Comparison of ENCODE assay signal across 13 mouse cellular contexts in the genomic region with DNA sequence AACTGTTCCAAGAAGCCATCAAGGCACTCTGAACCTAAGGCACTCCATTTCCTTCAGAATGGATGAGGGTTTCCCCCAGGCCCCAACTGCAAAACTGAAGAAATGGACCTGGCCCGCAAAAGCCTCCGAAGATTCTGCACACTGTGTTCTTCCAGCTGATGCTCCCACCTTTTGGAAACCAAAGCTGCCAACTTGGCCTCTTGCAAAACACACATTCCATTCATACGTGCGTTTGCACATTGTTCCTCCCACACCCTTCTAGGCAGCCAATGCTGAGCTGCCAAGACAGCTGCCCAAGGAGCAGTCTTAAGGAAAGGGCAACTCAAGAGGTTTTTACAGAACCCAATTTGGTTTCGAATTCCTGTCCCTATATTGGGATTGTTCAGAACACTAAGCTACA. TPM values are rescaled to one million over a fixed set of nuclear protein-coding genes. Genes with fewer than 3 reads are reported as not detected.
DNase-seq lines count a peak whose midpoint lies in the region; ATAC-seq lines count a peak whose summit lies in the region.
"Had no signal": no experiment of that assay in that cellular context is flagged by ENCODE, and none has a peak within 500 bp of the region (broad histone marks: within the 10 kb centered on the region; RNA-seq: fewer than 3 reads in every experiment).

No protein-coding gene starts in this region.

- no peaks in the 10 kb centered on the region for H3K4me1 ChIP-seq in intestine, embryonic 15.5 days (replicated peaks)
- H3K4me1 ChIP-seq: forebrain, embryonic 15.5 days; neural tube, embryonic 12.5 days had no signal

- ATAC-seq in intestine, embryonic 15.5 days = no peak
- ATAC-seq: forebrain, embryonic 15.5 days had no signal

- no peaks in the 10 kb centered on the region for H3K36me3 ChIP-seq in intestine, embryonic 15.5 days

- H3K27me3 ChIP-seq in intestine, embryonic 15.5 days (replicated peaks) = no peaks in the 10 kb centered on the region
- H3K27me3 ChIP-seq: forebrain, embryonic 15.5 days; neural tube, embryonic 12.5 days had no signal

- WGBS in intestine, embryonic 15.5 days = 79% methylated on average over 5 of the region's 5 CpGs

- no peak overlapping the region for H3K4me3 ChIP-seq in intestine, embryonic 15.5 days (replicated peaks)
- H3K4me3 ChIP-seq: forebrain, embryonic 15.5 days; neural tube, embryonic 12.5 days had no signal

- H3K9me3 ChIP-seq in intestine, embryonic 15.5 days = no peaks in the 10 kb centered on the region
- H3K9me3 ChIP-seq: forebrain, embryonic 15.5 days; neural tube, embryonic 12.5 days had no signal

- no peak overlapping the region for H3K27ac ChIP-seq in intestine, embryonic 15.5 days
- H3K27ac ChIP-seq: forebrain, embryonic 15.5 days; neural tube, embryonic 12.5 days had no signal

- H3K9ac ChIP-seq in intestine, embryonic 15.5 days = no peak overlapping the region
- H3K9ac ChIP-seq: forebrain, embryonic 15.5 days; neural tube, embryonic 12.5 days had no signal

- no peak overlapping the region for H3K4me2 ChIP-seq in intestine, embryonic 15.5 days (replicated peaks)
- H3K4me2 ChIP-seq: forebrain, embryonic 15.5 days; liver, embryonic 11.5 days; neural tube, embryonic 12.5 days had no signal

- DNase-seq in urinary bladder, postnatal 14 days (ENCODE audit: low spot score) = peak; percentile 62
- no peak for DNase-seq in urinary bladder, adult 2 months (ENCODE audit: low spot score)
- peak; percentile 5 for DNase-seq in gastrocnemius, postnatal 10 days
- peak; percentile 6 to 25 for DNase-seq in kidney, postnatal 4 days
- DNase-seq in testis, postnatal 14 days (ENCODE audit: low spot score) = peak; percentile 81
- DNase-seq in spleen, postnatal 4 days (ENCODE audit: low spot score in 2 of 2) = no peak
- DNase-seq in frontal cortex, adult 2 months (ENCODE audit: extremely low spot score in 1 of 2, low spot score in 1 of 2) = no peak
- DNase-seq: cerebellum, postnatal 10 days; thymus, adult 2 months had no signal

RNA-seq across cellular contexts. Expression of a gene that starts 44.9 kb away (rescaled TPM):
- polyA plus RNA-seq in urinary bladder, adult 2 months (2012; rRNA removed) = 8.3 and 8.9 TPM in 2 replicates
- 1 to 10 TPM; 9.2 to 9.9 TPM for total RNA-seq in gastrocnemius, postnatal 10 days (2021)
- polyA plus RNA-seq in intestine, embryonic 15.5 days (2015; fragmentation: Nextera tagmentation; extraction: Ambion mirVana) = 8.1 and 9.5 TPM in 2 replicates
- polyA plus RNA-seq in frontal cortex, adult 2 months (2012; rRNA removed) = 17.8 and 19.1 TPM in 2 replicates

RNA-seq across cellular contexts. Expression of a gene that starts 45.4 kb away (rescaled TPM):
- polyA plus RNA-seq in urinary bladder, adult 2 months (2012; rRNA removed) = 10.3 and 11.4 TPM in 2 replicates
- 10 to 100 TPM; 12.0 to 14.6 TPM for total RNA-seq in gastrocnemius, postnatal 10 days (2021)
- 10.6 and 11.6 TPM in 2 replicates for polyA plus RNA-seq in intestine, embryonic 15.5 days (2015; fragmentation: Nextera tagmentation; extraction: Ambion mirVana)
- 10.7 and 11.3 TPM in 2 replicates for polyA plus RNA-seq in frontal cortex, adult 2 months (2012; rRNA removed)

RNA-seq across cellular contexts. Expression of a gene that starts 56.9 kb away (rescaled TPM):
- 6.2 and 6.3 TPM in 2 replicates for polyA plus RNA-seq in urinary bladder, adult 2 months (2012; rRNA removed)
- 1 to 10 TPM; 3.1 to 3.2 TPM for total RNA-seq in gastrocnemius, postnatal 10 days (2021)
- 16.0 and 18.8 TPM in 2 replicates for polyA plus RNA-seq in intestine, embryonic 15.5 days (2015; fragmentation: Nextera tagmentation; extraction: Ambion mirVana)
- polyA plus RNA-seq in frontal cortex, adult 2 months (2012; rRNA removed) = 6.6 and 8.2 TPM in 2 replicates

RNA-seq across cellular contexts. Expression of a gene that starts 56.9 kb away (rescaled TPM):
- 13.5 and 19.8 TPM in 2 replicates for polyA plus RNA-seq in urinary bladder, adult 2 months (2012; rRNA removed)
- 1 to 10 TPM; 1.9 to 2.9 TPM for total RNA-seq in gastrocnemius, postnatal 10 days (2021)
- polyA plus RNA-seq in intestine, embryonic 15.5 days (2015; fragmentation: Nextera tagmentation; extraction: Ambion mirVana) = 17.7 and 19.6 TPM in 2 replicates
- polyA plus RNA-seq in frontal cortex, adult 2 months (2012; rRNA removed) = 2.1 and 5.7 TPM in 2 replicates

Comparison
In these comparisons a context has a peak if more than half of its experiments do, and no peak if none do; other contexts are left out.
1. DNase-seq: peak in urinary bladder, postnatal 14 days (single experiment), gastrocnemius, postnatal 10 days (single experiment), kidney, postnatal 4 days (2 of 2) and testis, postnatal 14 days (single experiment); none in urinary bladder, adult 2 months (single experiment), spleen, postnatal 4 days (0 of 2) and frontal cortex, adult 2 months (0 of 2).